Mouse (Mus musculus) heart, adult 9 months (tissue): ENCODE measurements around the gene Schip1.

Experiments
- DNase-seq, 2 experiments: peaks; one replicate each; pipeline ENCODE4 v3.0.0; 2022; ENCODE audit warnings: low spot score in 2 of 2

Gene Schip1

DNA sequence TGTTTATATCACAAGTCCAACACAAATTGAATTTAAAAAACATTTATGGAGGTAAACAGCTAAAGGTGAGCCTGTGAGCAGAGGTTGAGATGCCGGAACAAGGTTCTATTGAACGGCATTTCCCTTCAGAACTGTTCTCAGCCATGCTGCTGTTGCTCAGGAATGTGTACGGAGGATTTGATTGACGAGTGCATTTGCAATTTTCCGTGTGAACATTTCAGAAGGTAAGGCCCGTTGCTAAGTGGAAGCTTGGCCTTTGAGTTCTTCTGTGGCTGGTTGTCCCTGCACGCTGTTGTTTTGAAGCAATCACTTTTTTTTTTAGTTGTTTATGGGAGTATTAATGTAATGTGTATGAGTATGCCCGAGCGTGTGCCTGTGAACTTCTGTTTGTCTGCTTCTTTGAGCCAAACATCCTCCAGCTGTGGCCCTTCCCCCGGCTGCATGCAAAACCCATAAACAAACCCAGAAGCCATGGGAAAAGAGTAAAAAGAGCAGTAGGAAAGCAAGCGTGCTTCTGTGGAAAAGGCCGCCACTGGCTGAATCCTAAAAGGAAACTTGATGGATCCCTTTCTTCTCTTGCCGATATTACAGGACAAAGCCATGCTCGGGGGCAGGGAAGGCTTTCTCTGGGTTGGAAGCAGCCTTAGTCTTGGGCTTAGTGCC, 518.6 kb downstream of the Schip1 start:
- peak; percentile 49 to 54 for DNase-seq

DNA sequence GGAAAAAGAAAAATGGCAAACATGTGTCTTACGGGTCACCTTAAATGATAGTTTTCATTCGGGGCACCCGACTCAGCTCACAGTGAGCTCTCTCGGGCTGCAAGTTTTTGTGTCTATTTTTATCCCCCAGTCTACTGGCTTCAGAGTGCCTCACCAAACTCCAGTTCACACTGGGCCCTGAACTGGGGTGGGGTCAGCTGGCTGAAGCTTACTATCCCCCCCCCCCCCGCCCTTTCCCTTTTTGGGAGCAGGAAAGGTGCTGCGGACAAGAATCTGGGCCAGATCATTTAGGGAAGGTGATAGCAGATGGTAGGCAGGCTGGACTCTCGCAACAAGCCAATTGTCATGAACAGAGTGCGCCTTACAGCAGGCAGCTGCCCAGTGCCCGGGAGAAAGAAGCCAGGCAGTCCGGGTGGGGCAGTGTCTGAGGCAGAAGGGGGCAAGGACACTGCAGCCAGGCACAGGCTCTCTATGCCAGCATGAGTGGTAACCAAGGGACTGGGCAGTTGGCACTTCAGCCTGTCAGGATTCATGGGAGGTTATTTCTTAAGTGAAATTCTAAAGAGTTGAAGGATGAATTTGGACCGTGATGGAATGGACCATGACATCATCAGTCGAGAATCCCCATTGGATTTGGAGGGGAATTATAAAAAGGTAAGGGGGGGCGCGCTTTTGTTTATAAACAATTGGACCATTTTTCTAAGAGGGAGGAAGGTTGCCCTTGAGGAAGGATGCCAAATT, 519.3 kb downstream of the Schip1 start:
- DNase-seq = peak; percentile 77 to 79

DNA sequence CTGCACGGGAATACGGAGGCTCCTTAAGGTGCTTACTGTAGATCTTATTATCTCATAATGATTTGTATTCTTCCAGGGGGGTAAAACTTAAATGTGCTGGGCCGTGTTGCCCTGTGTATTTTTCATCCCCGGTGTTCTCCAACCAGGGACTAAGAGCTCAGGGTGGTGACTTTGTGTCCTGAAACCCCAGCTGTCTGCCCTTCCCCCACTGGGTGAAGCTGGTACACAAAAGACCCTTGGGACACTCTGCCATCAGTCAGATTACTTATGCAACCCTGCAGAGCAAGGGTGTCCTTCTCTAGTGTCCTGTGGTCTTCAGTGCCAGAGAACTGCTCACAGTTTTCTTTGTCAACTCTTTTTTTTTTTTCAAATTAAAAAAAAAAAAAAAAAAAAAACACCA, 520.6 kb downstream of the Schip1 start:
- peak in 1 of 2 experiments; percentile 45 for DNase-seq

DNA sequence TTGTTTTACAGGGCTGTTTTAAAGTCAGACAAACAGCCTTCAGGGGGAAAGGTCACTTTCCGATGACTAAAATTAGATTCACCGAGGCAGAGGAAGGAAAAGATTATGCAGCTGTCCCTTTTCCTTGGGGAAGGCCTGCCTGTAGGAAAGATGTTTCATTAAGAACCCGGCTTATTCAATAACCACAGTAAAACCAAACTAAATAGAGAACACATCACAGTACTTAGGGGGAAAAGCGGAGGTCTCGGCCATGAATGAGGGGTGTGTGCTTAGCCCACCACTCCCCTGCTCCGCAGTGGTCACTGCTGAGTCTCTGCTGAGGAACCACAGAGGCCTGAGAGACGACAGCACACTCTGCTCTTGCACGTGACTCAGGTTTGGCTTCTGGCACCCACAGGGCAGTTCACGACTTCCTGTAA, 522.1 kb downstream of the Schip1 start:
- peak; percentile 51 to 68 for DNase-seq

DNA sequence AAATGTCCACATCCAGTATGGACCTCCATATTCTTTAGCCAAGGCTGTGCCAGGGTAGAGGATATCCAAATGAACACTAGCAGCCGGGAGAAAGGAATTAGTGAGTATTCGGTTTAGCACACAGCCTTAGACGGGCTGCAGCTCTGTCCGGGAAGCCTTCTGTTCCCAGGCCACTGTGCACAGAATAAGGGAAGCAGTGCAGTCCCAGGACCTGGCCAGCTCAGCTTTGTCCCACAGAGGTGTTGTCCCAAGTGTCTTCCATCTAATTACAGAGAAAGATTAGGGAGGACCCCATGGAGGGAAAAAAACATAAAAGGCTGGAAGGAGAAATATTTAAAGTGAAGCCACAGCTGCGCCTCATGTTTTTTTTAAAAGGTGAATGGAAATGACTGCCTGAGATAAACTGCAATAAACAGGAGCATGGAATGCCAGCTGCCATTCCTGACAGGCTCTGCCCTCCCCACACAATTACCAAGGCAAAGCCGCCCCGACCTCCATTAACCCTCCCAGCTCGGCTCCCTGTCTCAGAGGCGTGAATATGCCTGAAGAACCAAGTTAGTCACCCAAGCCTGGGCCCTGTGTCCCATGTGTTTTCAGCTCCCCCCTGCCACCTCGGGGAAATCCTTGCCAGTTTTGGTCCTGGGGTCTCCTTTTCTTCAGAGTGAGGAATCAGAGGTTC, 523.1 kb downstream of the Schip1 start:
- no peak for DNase-seq

DNA sequence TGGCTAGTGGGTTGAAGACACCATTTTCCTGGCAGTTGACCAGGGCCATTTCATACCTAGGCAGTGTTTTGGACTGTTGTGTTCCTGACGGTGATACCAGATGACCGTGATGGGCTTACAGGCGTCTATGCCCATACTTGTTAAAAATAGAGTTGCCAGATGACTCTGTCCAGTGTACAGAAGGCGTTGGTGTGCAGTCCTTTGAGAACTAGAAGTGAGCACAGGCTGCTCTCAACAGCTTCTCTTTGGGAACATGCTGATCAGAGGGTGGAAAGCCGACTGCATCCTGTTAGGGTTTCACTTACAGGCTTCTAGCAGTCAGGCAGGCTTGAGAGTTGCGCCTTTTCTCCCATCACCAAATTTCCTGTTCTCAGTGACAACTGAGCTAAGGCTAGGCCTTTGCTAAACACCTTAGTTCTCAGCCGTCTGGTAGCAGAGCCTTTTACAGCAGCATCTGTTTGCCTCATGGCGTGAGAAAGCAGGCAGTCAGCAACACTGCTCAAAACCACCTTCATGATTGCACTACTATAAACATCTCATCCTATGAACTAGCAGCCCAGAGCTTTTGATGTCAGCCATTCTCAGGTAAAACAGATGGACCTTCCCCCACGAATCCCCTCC, 524.7 kb downstream of the Schip1 start:
- peak; percentile 47 to 50 for DNase-seq

DNA sequence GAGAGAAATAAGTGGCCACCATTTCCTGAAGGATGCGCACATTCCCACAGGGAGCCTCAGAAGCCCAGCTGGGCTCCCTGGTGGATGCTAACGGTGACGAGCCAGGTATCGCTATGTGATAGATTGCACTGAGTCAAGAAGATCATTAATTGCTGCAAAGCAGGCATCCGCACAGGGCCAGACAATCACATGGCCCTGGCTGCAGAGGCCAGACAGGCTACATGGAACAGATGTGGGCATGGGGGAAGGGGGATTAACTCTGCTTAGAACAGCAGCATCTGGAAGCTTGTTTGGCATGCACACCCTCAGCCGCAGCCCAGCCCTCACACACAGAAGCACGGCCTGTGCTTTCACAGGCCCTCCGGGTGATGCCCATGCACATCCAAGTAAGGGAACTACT, 525.8 kb downstream of the Schip1 start:
- DNase-seq = no peak

DNA sequence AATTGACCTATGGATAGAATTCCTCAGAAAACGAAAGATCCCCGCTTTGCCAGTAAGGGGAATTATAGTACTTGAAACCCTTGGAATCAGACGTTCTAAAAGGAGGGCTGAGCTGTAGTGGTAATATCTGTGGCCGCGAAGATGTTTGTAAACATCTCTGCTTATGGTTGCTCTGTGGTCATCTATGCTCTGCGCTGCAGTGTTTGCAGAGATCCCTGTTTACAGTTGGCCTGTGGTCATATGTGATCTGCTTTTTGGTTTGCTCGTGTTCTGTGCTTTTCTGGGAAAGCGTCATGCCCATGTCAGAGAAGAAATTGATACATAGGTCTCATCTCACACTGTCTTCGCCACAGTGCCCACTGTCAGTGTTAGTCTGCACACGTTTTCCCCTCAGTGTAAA, 528.0 kb downstream of the Schip1 start:
- no peak for DNase-seq

DNA sequence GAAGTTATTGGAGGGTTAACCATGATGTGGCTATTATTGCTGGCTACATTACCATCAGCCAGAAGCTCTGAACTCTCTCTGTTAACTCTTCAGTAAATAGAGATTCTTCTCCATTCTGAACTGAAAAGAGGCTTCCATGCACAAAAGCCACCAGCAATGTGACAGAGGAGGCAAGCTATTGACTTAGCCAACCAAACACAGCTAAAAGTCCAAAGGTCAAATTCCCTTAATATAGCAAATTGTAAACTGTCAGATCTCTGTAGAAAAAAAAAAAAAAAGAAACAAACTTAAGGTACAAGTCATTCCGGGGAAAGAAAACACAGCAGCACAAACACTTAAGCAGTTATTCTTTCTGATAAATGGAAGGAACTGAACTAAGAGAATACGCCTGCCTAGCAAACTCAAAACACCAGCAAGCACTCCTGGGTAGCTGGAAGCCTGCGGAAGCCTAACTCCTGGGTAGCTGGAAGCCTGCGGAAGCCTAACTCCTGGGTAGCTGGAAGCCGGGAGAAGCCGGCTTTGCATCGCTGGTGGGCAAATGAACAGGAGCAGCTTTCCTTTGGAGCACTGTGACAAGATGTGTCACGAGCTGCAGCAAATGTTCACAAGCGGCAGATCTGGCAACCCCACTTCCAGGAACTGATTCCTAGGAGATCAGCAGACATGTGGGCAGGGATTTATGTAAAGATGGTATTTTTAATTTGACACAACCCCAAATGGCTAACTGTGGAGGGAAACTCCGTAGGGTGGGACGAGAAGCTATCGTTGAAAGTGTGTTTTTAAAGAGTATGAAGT, 528.7 kb downstream of the Schip1 start:
- no peak for DNase-seq

DNA sequence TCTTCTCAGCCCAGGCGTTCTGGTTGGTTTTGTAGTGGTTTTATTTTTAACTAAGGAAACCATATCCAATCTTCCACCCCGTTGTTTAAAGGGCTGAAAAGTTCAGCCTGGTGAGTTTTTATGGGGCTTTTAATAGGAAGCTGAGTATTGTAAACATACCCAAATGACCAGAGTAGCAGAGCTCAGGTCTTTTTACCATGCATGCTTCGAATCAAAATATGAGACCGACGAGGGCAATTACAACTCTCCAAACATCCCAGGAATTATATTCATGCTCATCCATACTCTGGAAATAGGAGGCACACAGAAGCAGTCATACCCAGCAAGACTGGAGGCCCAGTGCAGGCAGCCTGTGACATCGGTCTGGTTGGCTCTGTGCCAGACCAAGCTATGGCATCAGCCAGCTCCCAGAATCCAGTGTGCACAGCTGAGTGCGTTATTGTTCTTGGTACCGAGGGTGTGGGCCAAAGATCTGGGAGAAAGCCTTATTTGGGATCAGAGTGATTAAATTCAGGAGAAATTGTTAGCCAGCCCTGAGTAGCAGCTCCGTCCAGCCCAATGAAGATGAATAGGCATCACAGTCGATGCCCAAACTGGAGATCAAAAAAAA, 530.8 kb downstream of the Schip1 start:
- DNase-seq = no peak

DNA sequence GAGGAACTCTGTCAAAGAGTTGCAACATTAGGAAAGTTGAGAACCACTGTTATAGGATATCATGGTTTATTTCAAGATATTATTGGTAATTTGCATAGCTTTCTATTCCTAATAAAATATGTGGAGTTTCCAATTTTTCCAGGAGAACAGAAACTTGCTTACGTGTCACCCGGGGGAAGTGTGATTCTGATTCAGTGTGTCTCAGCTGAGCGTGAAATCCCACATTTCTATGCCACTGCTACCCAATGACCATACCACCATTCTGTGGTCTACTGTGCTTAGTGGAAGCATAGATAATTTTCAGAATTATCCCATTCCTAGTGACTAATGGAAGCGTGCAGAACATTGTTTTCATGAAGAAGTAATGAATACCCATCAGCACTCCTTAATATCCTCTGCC, 532.3 kb downstream of the Schip1 start:
- DNase-seq = no peak

DNA sequence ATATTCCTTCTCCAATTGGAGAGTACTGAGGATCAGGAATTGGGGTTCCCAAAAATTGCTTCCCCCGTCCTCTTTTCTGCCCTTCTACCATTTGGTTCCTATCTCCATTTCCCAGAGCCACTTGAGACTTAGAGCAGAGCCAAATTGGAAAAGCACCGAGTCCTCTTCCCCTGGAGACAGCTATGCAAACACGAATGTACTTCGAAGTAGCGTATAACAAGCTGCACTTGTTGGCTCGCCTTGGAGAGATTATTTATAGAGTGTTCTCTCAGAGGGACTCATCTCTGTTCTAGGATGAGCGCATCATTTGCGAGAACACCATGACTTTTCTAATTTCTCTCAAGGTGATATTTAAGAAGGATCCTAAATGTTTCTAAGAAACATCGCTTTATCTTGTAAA, 538.3 kb downstream of the Schip1 start:
- peak; percentile 59 to 68 for DNase-seq

DNA sequence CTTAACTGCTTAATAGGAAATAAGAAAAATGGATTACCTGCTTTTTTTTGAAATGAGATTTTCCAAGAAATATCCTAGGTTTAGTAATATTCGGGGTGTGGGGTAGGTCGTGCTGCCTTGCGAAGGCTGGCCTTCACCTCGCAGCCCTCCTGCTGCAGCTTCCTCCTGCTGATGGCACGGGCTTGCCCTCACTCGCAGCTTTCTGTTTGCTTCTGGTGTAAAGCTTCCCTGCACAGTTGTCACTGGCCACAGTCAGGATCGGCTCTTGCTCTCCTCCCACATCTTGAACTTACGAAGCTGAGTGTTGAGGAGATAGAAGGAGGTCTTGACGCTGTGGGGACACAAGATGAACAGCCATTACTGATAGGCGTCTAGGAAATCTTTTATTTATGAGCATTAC, 539.9 kb downstream of the Schip1 start:
- no peak for DNase-seq

DNA sequence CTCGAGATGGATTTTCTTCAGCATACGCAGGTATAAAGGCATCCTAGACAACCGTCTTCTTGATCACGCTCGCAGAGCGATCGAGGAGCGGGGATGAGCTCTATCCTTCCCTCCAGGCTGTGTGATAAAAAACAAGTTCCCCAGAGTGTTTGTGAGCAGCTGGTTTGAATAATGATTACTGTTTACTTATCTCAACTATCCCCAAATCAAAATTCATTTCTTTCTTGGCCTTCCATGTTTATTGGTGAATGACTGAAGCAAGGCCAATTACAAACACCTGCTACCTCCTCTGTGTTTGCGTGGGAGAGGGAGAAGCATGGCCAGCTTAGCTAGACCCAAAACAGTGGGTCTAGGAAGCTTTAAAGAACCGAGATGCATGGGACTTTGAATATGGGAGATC, 540.4 kb downstream of the Schip1 start:
- no peak for DNase-seq

DNA sequence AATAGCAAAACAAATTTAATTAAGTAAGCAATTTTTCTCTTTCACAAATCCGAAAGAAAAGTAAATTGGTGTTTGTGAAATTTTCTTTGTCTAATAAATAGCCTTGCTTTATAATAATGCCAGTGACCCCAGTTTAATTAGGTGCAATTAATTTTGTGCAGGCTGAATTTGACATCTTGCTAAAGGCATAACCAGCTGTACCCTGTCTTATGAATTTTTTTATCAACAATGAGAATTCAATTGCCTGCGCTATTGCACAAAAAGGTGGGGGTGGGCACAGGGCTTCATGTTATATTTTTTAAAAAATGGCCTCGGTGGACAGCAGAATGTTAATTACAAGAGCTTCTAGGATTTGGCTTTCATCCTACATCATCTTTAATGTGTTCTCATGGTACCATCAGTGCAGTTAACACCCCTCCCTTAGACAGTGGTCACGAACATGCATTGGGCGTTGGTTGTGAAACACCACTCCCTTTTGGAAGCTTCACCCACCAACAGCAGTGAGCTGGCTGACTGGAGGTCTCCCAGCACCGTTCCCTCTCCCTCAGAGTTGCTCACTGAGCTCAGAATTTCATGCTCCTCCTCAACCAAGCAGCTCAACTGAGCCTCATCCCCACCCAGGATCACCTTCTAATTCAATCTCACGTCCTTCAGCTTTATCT, 541.5 kb downstream of the Schip1 start:
- no peak for DNase-seq

DNA sequence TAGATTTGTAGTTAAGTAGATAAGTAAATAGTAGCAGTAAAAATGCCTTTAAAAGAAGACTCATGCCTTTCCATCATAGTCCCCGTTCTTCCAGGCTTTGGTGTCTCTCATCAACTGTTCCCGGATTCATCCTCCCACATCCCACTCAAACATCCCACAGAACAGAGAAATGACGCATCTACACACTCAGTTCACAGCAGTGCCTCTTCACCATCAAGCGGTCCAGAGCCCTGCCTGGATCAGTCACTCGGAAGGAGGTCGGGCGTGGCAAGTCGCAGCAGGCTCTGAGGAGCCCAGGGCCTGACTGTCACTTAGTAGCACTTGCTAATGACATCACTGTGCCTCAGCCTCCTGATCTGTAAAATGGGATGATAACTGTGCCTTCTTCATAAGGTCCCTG, 542.1 kb downstream of the Schip1 start:
- no peak for DNase-seq

DNA sequence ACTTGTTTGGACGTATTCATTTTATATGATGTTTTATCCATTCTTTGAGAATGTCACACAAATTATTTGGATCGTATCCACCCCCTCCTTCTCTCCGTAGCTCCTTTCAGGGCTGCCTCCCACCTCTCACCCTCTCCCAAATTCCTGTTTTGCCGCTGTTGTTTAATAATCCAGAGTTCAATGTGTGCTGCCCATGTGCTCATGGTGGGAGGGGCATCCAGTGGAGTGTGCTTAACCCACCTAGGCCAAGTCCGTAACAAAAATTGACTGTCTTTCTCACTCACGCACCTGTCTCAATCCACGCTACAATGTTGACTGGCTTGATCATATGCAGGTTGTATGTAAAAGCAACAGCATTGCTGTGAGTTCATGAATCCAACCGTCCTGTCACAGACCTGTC, 542.7 kb downstream of the Schip1 start:
- DNase-seq = no peak

DNA sequence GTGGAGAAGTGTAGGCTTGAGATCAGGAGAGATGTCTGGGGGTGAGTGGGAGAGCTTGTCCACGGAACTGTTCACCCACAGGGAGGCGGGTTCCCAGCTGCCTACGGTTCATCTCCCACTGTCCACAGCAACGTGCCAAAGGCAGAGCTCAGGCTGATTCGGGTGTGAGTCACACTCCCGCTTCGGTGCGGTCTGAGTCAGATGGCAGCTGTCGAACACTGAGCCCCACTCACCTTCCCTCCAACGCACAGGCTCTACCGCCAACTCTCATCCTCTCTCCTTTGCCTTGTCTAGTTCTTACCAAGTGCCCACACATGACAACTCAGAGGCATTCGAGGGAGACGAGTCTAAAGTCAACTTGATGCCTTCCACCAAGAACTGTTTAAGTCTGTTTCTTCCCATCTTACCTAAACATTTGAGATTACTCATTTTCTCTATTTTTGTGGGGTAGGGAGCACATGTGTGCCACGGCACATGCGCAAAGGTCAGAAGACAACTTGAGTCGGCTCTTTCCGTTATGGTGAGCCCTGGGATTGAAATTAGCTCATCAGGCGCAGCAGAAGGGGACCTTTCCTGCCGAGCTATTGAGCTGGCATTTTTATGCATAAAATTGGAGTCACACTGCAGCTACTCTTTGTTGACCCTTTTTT, 544.4 kb downstream of the Schip1 start:
- no peak for DNase-seq

DNA sequence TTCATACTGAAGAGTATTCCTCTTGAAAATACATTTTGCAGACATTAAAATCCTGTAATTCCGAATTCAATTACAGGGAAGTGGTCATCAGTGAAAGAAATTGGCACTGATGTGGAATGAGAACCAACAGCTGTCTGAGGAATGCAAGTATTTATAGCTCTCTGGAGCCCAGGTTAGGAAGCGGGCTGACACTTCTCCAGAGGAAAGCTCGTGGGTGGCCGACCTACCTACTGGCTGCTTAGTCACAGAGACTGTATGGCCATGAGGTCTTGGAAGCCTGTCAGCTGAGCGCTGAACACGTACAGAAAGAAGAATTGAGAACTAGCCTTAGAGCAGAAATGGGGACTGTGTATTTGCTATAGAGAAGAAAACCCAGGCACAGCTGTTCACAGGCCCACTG, 545.4 kb downstream of the Schip1 start:
- peak in 1 of 2 experiments; percentile 39 for DNase-seq

DNA sequence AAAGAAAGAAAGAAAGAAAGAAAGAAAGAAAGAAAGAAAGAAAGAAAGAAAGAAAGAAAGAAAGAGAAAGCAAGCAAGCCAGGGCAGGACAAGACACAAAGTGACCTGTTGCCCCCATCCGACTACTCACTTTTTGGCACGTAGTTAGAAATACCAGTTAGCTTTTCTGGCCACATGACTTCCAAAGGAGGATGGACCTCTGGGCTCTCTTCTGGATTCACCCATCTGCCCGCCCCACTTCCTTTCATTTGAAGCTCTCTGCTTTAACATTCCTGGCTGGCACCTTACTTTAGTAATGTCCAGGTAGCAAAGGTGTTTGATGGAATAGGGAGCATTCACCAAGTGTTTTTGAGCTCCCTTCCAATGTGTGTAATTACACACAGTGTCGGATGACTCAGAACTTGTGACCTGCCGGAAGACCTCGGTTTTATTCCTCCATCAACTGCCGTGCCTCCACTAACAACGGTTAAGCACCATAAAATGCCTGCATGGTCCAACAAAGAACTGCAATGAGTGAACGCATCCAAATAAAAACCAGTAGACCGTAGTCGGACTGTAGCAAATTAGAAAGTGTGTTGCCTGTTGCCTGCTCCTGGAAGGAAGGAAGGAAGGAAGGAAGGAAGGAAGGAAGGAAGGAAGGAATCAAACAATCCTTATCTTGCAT, 546.1 kb downstream of the Schip1 start:
- DNase-seq = no peak
